Mouse (Mus musculus) adrenal gland, postnatal 14 days (tissue): Measurements from ENCODE around the gene Zfp277. TPM values are rescaled to one million over a fixed set of nuclear protein-coding genes. Genes with fewer than 3 reads are reported as not detected.

ENCODE experiments used
- DNase-seq: peaks from one replicate; pipeline ENCODE4 v3.0.0; 2021; ENCODE audit warnings: mixed read lengths
- total RNA-seq: library from RNA; stranded (reverse); gene quantifications from 2 replicates; pipeline ENCODE4 v1.2.3, GENCODE M21; 2021

The Zfp277 gene
- total RNA-seq, 1 experiment from 2014 or later, result 15.4 TPM

DNA sequence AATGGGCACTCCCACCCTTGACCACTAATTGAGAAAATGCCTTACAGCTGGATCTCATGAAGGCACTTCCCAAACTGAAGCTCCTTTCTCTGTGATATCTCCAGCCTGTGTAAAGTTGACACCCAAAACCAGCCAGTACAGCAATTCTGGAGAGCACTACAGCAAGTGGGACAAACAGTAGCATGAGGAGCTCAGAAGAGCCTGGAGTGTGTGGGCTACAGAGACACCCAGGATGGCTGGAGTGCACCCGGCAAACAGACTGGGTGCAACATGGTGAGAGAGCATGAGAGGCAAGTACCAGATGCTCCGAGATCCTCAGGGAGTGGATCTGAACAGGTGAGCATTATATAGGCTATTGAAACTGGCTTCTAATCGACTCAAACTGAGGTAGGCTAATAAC lies 93.8 kb downstream of the Zfp277 start:
- no peak for DNase-seq

DNA sequence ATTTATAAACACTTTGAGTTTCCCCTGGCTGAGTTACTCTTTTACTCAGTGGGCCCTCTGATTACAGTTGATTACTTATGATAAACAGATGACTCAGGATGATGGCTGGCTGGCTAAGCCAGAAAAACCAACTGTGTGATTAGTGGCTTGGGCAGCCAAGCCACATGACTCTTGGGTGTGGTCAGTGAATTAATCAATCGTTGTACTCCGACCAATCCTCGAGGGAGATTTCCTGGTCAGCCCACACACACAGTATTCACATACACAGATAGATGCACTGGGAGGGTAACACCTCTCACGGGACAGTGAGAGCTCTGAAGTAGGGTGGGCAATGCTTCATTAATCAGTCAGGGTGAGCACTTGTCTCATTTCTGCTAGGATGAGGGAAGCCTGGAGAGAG lies 97.5 kb downstream of the Zfp277 start:
- DNase-seq, result no peak

DNA sequence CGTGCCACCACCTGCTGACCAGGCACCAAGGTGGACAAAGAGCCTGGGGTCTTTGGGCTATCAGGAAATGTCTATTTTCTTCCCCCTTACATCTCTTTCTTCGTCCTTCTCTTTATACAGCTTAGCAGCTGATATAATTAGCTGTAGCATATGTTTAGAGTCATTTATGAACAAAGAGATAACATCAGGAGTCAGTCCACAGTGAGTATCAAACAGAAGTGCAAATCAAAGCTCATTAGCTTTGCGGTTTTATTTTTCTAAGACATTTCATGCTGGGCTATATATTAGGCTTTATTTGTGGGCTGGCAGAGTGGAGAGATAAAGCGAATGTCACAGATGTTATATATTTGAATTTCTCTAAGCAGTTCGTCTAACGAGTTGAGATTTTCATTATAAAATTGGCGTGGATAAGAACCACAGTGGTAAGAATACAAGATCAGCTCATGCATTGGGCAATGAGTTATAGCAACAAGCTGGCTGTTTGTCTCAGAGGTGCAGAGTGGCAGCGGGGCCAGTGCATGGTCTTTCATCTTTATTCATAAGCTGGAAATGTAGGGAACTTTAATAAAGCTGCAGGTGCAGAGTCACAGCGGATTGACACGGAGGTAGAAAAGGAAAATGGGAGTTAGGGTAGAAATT lies 98.5 kb downstream of the Zfp277 start:
- DNase-seq, result no peak

DNA sequence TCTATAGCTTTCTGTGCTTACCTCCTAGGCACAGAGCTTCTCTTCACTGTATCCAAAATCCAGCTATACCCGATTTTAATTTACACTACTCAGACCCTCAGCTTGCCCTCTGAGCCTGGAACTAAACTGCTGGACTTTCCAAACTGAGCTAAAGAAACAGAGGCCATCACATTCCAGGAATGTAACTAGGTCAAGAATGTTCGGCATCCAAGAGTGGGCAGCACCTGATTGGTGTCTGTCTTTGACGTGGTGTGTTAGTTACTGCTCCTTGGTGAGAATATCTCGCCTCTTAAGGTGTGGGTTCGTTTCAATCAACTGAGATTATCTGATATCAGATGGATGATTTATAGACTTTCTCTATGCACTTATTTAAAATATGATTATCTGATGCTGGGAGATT lies 104.3 kb downstream of the Zfp277 start:
- no peak for DNase-seq

DNA sequence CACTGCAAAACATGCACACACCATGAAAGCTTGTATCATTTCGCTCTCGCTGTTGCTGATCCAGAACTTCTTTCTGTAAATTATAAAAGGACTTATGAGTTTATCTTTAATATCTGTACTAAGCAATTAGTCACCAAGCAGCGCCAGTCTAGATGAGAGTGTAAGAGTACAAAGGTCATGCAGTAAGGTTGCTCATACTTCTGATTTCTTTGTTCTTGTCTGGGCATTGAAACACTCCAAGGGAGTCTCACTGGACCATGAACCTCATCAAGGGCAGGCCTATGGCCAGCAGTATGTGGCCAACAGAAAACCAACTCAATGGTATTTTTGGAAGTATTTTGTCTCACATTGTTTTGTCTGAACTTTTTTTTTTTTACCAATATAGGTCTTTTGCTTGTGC lies 110.4 kb downstream of the Zfp277 start:
- no peak for DNase-seq

DNA sequence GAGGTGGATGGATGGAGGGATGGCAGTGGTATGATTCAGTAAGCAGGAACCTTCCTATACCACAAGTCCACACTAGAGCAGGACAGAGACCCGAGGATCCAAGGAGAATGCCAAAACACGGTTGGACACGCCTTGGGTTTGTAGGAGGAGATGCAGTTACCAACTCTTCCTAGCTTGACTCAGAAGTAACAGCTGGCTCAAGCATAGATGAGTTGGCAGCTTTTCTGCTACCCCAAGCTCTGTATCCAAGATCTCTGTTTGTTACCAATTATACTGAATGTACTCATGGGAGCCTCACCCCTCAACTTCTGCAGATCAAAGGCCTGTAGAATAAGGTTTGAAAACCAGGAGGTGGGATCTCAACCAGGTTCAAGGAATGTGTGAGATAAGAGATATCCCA lies 114.2 kb downstream of the Zfp277 start:
- DNase-seq, result no peak

DNA sequence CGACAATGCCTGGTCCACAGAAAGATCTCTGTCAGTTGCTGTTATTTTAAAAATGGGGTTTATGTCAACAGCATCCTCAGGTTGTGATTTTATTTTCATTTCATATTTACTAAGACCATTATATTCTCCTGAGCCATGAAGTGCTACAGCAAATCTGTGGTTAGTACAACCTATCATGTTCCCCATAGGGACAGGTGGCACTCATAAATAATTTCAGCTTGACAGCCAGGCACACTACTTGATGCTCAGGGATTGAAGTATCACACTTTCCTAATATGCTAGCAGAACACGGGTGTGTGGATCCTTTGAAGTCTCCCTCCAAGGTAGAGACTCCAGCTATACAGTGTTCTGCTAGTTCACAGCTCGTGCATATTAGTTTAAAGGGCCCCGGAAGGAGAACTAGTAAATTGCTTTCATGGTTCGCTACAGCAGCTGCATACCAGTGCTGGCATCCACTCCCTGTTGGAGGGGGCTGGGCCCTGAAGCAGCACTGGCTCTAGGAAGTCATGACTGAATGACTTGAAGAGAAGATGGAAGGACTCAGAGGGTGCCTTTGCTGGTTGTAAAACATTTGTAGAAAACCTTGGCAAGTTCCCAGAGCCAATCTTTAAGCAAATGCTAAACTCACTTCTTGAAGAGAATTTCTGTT lies 118.6 kb downstream of the Zfp277 start:
- DNase-seq, result no peak

DNA sequence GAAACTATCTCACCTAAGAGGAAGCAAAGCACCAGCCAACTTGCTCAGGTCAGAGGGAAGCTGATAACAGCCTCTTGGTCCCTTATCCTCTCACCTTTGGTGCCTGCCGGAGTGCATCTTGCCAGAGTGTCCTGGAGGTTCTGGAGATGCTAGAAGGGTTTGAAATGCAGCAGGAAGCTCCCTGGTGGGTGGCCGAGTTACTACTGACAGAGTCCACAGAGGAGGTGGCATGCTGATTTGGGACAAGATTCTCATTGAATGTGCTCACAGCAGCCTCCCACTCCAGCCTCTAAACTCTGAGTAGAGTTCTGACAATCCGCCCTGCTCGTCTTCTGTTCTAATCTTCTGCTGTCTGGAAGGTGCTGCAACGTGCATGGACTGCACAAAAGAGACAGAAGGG lies 120.1 kb downstream of the Zfp277 start:
- no peak for DNase-seq

DNA sequence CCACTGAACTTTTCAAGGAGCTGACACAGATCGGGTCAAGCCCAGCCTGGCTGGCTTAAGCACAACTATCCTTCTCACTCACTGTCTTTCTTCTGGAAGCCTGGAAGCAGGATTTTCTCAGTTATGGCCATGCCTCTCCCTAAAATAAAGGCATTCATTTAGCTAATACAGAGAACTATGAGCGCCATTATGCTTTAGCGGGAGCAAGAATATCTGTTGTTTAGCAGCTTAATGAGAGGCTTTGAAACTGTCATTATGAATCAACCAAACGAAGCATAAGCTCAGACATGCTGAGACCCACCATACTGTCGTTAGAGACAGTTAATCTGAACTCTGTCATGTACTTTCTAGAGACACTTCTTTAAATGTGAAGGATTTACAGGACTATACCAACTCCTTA lies 120.9 kb downstream of the Zfp277 start:
- no peak for DNase-seq

DNA sequence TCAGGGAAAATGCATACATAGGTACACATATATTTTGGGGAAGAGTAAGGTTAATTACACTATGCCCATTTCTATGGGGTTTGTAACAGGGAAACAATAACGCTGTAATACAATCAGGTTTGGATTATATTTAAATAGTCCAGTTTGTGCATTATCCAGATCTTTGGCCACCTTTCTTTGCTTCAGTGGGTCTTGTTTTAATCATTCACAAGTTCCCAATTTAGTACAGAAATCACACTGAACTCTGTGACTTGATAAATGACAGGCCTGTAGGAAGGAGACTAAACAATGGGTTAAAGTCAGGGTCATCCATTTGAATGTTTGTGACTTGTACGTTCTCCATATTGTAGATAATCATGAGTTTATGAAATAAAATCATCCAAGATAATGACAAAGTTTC lies 130.6 kb downstream of the Zfp277 start:
- no peak for DNase-seq

DNA sequence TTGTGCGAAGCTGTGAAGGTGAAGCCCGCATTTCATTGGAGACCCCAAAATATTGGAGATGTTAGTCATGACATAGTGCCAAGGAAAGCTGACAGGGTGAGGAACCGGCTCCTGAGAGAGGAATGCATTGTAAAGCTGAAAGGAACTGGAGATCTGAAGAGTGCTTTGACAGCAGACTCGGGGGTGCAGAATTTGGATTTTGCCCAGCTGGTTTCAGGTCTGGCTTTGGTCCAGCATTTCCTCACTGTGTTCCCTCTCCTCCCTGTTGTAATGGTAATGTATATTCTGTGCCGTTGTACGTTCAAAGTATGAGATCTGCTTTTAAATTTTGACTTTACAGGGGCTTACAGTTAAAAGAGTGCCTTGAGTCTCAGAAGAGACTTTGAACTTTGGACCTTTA lies 141.7 kb downstream of the Zfp277 start:
- DNase-seq, result peak; percentile 10

DNA sequence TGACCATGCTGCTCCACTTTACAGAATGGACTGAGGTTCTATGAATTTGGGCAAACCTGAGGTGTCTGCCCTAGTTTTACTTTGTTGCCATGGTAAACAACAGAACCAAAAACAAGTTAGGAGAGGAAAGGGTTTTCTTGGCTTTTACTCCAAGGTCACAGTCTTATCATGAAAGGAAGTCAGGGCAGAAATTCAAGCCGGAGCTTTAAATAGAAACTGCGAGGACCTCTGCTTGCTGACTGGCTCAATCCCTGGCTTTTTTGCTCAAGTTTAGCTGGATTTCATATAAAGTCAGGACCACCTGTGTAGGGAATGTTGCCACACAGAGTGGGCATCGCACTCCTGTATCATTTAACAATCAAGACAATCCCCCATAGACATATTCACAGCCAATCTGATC lies 147.1 kb downstream of the Zfp277 start:
- no peak for DNase-seq

DNA sequence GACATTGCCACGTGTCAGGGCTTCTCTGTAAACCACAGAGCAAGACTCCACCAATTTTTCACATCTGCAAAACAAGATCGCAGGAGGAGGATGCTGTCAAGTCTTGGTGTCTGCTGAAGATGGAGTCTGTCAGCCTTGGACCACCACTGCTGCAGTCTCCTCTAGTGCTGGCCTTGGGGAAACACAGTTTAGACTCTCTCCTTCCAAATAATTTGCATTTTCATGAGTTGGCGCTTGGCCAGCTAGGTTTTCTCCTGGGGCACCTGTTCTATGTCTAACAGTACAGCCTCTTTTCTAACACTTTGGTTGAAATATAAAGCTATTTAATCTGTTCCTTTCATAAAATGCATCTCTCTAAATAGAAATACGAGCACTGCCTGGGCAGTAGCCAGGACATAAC lies 159.2 kb downstream of the Zfp277 start:
- DNase-seq, result no peak

DNA sequence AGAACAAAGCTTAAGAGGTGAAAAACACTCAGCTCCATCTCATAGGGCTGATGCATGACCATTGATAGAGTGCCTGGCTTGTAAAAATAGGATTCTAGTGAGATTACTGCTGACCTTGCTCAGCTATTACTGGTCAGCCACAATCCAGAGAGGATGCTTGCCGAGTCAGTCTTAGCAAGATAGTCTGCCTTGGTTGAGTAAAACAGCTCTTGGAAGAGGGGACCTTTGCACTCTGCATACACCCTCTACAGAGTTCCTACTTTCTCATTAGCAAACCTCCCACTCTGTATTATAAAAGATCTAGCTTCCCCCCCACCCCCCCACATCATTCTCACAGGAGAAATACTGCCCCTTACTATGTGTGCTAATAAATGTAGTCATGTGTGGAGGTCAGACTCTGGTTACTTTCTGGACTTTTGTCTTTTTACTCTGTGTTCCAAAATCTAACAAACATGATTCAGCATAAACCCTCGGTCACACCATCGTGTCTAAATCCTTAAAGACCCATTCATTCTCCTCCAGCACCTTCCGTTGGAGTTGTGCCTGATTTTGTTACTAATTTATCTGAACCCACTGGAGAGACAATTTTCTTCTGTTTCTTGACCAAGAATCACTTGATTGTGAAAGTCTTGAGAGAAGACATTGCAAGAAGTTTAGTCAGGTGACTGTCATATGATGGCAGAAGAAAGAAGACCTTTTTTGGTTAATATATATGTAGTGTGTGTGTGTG lies 164.9 kb downstream of the Zfp277 start:
- no peak for DNase-seq

DNA sequence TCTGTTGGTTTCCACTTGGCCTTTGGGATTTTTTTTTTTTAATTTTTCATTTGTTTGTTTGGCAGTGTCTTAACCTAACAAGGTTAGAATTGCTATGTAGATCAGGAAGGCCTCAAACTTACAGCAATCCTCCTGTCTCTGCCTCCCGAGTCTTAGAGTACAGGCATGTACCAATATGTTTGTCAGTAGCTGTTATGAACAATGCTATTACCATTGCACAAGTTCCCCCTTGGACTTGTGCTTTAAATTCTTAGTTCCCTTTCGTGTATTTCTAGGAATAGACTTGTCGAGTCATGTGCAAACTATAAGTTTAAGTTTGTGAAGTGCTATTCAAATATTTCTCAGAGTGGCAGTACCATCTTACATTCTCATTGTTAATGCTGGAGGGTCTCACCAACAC lies 168.1 kb downstream of the Zfp277 start:
- DNase-seq, result no peak

DNA sequence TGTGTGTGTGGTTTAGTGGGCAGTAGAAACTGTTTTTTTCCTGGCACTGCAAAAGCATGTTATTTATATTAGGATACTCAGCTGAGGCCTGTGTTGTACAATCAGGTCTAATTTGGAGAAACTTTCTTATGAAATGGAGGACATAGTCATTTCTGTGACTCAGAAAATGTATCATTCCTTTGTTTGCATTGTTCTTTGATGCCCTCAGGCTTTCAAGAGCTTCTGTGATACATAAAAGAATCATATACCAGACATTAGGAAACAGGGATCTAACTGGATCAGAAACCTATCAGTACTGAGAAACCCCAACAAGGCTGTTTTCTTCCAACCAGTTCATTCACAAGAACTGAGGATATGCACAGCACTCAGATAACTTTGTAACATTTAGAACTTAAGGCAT lies 170.8 kb downstream of the Zfp277 start:
- DNase-seq, result no peak

DNA sequence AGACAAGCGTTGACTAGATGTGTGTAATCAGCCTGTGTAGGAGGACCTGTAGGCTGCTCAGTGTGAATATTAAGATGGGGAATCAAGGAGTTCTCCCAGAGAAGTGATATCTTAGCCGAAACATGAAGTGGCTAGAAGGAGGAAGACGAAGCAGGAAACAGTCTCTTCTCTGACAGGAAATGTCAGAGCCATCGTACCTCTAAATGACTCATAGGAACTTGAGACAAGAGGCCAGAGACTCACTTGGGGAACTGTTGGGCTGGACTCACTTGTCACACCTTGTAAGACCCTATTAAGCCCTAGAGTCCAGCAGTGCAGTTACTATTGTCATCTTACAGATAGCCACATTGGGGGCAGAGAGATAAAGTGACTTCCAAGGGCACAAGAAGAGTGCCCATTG lies 172.4 kb downstream of the Zfp277 start:
- DNase-seq, result no peak

DNA sequence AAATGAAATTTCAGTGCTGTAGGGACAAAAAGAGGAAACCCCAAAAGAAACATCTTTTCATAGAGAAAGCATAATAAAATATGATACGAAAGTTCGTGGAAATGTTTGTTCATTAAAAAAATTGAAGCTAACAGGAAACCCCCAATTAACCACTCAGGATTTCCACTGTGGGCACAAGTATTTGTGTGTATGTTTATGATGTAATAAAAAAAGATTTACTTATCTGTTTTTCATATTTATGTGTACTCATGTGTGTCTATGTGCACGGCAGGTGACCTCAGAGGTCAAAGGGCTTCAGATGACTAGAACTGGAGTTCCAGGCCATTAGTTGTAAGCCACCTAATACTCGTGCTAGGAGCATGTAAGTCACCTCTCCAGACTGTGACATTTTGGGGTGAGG lies 173.0 kb downstream of the Zfp277 start:
- no peak for DNase-seq

DNA sequence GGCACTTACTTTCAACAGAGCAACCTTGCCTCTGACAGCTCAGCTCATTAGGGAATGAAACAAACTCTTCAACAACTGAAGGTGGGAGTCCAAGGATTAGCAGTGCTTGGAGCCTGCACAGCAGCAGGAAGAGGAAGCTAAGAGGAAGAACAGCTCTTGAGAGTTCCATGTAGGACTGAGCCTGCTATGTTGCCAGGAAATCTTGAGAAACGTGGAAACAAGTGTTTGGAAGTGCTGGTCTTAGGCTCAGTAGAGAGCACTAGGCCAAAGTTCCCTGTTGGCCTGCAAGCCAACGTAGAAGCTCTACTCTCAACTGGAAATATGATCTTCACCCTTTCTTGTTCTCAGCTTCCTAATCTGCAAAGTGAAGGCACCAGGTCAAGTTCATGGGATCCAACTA lies 177.4 kb downstream of the Zfp277 start:
- DNase-seq, result no peak
